Mouse (Mus musculus) megakaryocyte, embryonic 14.5 days (primary cell): ENCODE results near the gene Gemin7.

ENCODE experiments used
- FLI1 ChIP-seq: IDR thresholded peaks from 2 replicates; pipeline ENCODE4 v1.6.1; 2012; ENCODE audit warnings: low read length, inconsistent platforms, mixed read lengths
- GATA1 ChIP-seq: IDR thresholded peaks from 3 replicates; pipeline ENCODE4 v1.6.1; 2012; ENCODE audit warnings: mixed read lengths, low read length, inconsistent platforms, borderline replicate concordance

DNA sequence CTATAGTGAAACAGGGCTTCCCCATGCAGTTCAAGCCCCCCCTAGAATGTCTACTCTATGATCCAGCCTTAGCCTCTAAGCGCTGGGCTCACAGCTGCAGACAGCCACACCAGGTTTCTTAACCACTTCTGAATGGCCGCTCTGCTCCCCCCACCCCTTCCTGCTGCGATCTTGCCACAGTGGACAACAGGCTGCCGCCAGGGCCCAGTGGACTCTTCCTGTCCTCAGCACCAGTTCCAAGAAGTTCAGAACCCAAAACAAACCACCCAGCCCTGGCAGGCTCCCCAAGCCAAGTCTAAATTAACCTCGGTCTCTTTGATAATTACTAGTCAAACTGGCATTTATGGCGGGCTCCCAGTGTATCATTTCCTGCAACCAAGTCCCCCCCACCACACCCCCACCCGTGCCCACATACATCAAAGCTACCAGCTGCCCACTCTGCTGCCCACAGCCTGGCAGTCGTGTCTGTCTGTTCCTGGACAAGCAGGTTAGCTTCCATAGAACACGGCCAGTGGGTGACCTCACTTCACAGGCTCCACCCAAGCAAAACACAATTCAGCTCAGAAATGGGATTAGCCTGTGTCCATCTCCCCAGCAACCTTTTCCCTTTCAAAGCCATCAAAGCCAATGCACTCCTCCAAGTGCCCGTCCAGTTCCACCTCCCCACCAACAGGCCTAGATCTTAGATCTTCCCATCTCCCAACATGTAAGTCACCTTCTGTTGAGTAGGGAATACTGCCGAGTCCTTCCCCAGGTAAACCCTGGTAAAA, 16.7 kb downstream of the Gemin7 start:
- TF ChIP-seq GATA1 (no peak), FLI1 (no peak)
